Mouse (Mus musculus) B cell, adult (primary cell): ENCODE results near the gene Pole2. TPM values are rescaled to one million over a fixed set of nuclear protein-coding genes. Genes with fewer than 3 reads are reported as not detected.

Experiments used
- total RNA-seq: library from RNA; stranded (reverse); gene quantifications from 4 replicates; pipeline ENCODE4 v1.2.4, GENCODE M21; 2023; ENCODE audit not compliant: inconsistent age

Gene Pole2
- total RNA-seq, result 2.7 to 4.6 TPM (median 2.8 TPM) in 4 replicates

GRCm38 (mm10) chr12:69227776-69228466 is at the start of gene Pole2:
TSS of gene Pole2 (minus strand) at chr12:69228195.

GRCm38 (mm10) chr12:69240876-69241275 is 12.9 kb upstream of the Pole2 start, which contains the start of gene Klhdc1:
TSS of gene Klhdc1 (plus strand) at chr12:69241176.

GRCm38 (mm10) chr12:69204052-69204833 is 23.8 kb downstream of the Pole2 start, which contains the start of gene Gm49384:
TSS of gene Gm49384 (minus strand) at chr12:69204267.

GRCm38 (mm10) chr12:69198164-69198535 is 29.8 kb downstream of the Pole2 start, which contains the start of gene Dnaaf2:
TSS of gene Dnaaf2 (minus strand) at chr12:69198429.

GRCm38 (mm10) chr12:69196444-69197377 is 31.3 kb downstream of the Pole2 start, which contains the start of gene Gm49383:
TSS of gene Gm49383 (minus strand) at chr12:69197104.

GRCm38 (mm10) chr12:69183583-69184308 is 44.2 kb downstream of the Pole2 start, which contains the start of the genes Rpl36al and Mgat2:
TSS of gene Rpl36al (minus strand) at chr12:69184083.
TSS of gene Mgat2 (plus strand) at chr12:69184157.

GRCm38 (mm10) chr12:69168461-69169106 is 59.4 kb downstream of the Pole2 start, which contains the start of gene Lrr1:
TSS of gene Lrr1 (plus strand) at chr12:69168814.

GRCm38 (mm10) chr12:69158765-69159577 is 69.0 kb downstream of the Pole2 start, which contains the start of gene Rps29:
TSS of gene Rps29 (minus strand) at chr12:69159186.

Other genes starting within 250 kb of the Pole2 start
- 4,189 to 5,045 TPM (median 4,957 TPM) in 4 replicates for gene Rps29, start 69.0 kb downstream of the Pole2 start, total RNA-seq
- gene Lrr1, start 59.4 kb downstream of the Pole2 start, total RNA-seq, result 0.58 to 1.3 TPM in 2 of 4 replicates, not detected in the others
- gene Rpl36al, start 44.1 kb downstream of the Pole2 start, total RNA-seq, result 370 to 438 TPM (median 388 TPM) in 4 replicates
- 27.3 to 33.1 TPM (median 28.4 TPM) in 4 replicates for gene Mgat2, start 44.0 kb downstream of the Pole2 start, total RNA-seq
- gene Gm49383, start 31.1 kb downstream of the Pole2 start, total RNA-seq, result 5.1 to 7.4 TPM (median 6.6 TPM) in 4 replicates
- gene Dnaaf2, start 29.8 kb downstream of the Pole2 start, total RNA-seq, result 1.8 to 3.4 TPM (median 2.1 TPM) in 4 replicates
- gene Gm49384, start 23.9 kb downstream of the Pole2 start, total RNA-seq, result 4.1 to 6.0 TPM (median 4.4 TPM) in 4 replicates
- gene Klhdc1, start 13.0 kb upstream of the Pole2 start, total RNA-seq, result 5.1 to 7.8 TPM (median 6.9 TPM) in 4 replicates
- 20.3 to 24.2 TPM (median 22.8 TPM) in 4 replicates for gene Klhdc2, start 68.5 kb upstream of the Pole2 start, total RNA-seq
- gene Nemf, start 129.0 kb upstream of the Pole2 start, total RNA-seq, result 98.0 to 114 TPM (median 108 TPM) in 4 replicates
- 329 to 368 TPM (median 334 TPM) in 4 replicates for gene Arf6, start 144.0 kb upstream of the Pole2 start, total RNA-seq
- gene Gm9887, start 144.3 kb upstream of the Pole2 start, total RNA-seq, result 5.2 to 8.4 TPM (median 6.7 TPM) in 4 replicates